Mouse (Mus musculus) limb, embryonic 14.5 days (tissue): ENCODE measurements around the gene Fto. TPM values are rescaled to one million over a fixed set of nuclear protein-coding genes. Genes with fewer than 3 reads are reported as not detected.
A peak's percentile ranks its signal among the peaks of the same experiment; 100 is the strongest.

ENCODE experiments used
- ATAC-seq: fragments of 200-750 bp; cut with Nextera tagmentation; 2 replicates; pipeline ENCODE4 v1.8.0; 2017; ENCODE audit warnings: low read depth, moderate number of reproducible peaks, moderate TSS enrichment; ENCODE audit not compliant: low FRiP score
- DNase-seq: peaks from one replicate; pipeline ENCODE4 v3.0.0-alpha.2; 2015; ENCODE audit warnings: low spot score
- H3K27ac ChIP-seq: fragments of 300-500 bp; sonication (generic); replicated peaks from 2 replicates; pipeline ENCODE4 v1.5.1; 2014; ENCODE audit warnings: low read depth, mild to moderate bottlenecking, low read length, moderate library complexity, mixed read lengths
- H3K27me3 ChIP-seq: fragments of 300-500 bp; sonication (generic); 2 replicates; pipeline ENCODE4 v1.6.1; 2014; ENCODE audit warnings: low read length, mixed read lengths; ENCODE audit not compliant: control insufficient read depth, insufficient read depth
- H3K36me3 ChIP-seq: fragments of 300-500 bp; sonication (generic); 2 replicates; pipeline ENCODE4 v1.6.1; 2014; ENCODE audit warnings: mild to moderate bottlenecking, low read length, moderate library complexity, mixed read lengths; ENCODE audit not compliant: control insufficient read depth, insufficient read depth
- H3K4me1 ChIP-seq: fragments of 300-500 bp; sonication (generic); 2 replicates; pipeline ENCODE4 v1.6.1; 2014; ENCODE audit warnings: antibody characterized with exemption, low read length, mixed read lengths; ENCODE audit not compliant: control insufficient read depth, insufficient read depth
- H3K4me2 ChIP-seq: fragments of 300-500 bp; sonication (generic); replicated peaks from 2 replicates; pipeline ENCODE4 v1.6.1; 2014; ENCODE audit warnings: low read depth, mild to moderate bottlenecking, low read length, moderate library complexity; ENCODE audit not compliant: severe bottlenecking
- H3K4me3 ChIP-seq: fragments of 300-500 bp; sonication (generic); replicated peaks from 2 replicates; pipeline ENCODE4 v1.5.1; 2014; ENCODE audit warnings: low read length
- H3K9ac ChIP-seq: fragments of 300-500 bp; sonication (generic); 2 replicates; pipeline ENCODE4 v1.6.1; 2014; ENCODE audit warnings: mild to moderate bottlenecking, low read depth, low read length, moderate library complexity; ENCODE audit not compliant: severe bottlenecking
- H3K9me3 ChIP-seq: fragments of 300-500 bp; sonication (generic); 2 replicates; pipeline ENCODE4 v1.6.1; 2016; ENCODE audit warnings: low read length; ENCODE audit not compliant: control insufficient read depth
- POLR2A ChIP-seq: fragments of 200-500 bp; IDR thresholded peaks from 2 replicates; pipeline ENCODE4 v1.8.0; 2012; ENCODE audit warnings: inconsistent platforms, mild to moderate bottlenecking, moderate library complexity, borderline replicate concordance; ENCODE audit not compliant: insufficient read depth, insufficient read length; ENCODE audit errors: extremely low read depth
- WGBS: fragments of 180-500 bp; shearing (Covaris S2); extraction: QIAGEN DNeasy Blood & Tissue Kit; methylation state at CpG from one replicate; pipeline ENCODE4 v1.1.7; 2014; 5-methylcytosine and 5-hydroxymethylcytosine counted together
- polyA plus RNA-seq, 2 experiments: library from polyadenylated mRNA; depleted of rRNA in 1 of 2; stranded (reverse) in 1 of 2; unstranded in 1 of 2; fragments of >200 nt; fragmentation: Nextera tagmentation in 1 of 2; extraction: Ambion mirVana in 1 of 2; gene quantifications; 2 replicates each; pipeline versions ENCODE4 v1.2.1 to v1.2.3; 2012 to 2014

Fto gene
- polyA plus RNA-seq, 2 experiments = 80.0 to 107 TPM

DNA sequence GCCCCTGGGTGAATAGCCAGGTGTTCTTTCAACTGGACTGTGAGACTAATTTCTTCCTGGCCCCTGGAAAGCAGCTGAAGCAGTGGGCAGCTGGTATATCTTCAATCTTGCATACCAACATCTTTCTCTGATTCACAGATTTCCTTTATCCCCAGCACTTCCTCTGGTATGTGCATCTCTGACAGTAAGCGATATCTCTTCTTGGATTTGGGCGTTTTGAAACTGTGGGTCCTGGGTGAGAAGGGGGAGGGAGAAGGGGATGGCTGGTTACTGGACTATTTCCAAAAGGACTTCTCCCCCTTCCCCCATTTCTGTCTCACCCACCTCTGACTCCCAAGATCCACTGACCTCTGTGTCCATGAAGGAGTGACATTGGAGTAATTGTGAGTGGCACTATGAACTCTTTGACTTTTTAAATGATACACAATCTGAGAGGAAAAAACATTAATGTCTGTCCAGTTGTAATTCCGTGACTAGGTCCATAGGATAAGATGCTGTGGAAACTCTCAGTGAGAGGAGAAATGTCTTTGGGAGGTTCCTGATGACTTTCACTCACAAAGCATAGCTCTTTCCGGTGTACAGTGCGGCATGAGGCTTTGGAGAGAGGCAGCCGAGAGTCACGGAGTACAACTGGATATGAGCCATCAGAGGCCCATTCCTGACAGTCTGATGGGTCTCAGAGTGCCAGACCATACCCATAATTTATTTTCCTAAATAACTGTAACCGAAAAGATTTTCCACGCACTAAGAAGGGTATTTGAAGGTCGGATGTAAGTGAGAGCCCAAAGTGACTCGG is 271.5 kb downstream of the Fto start:
- Histone ChIP-seq H3K27ac (no peak overlapping the region), H3K4me1 (no peaks in the 10 kb centered on the region), H3K36me3 (no peaks in the 10 kb centered on the region), H3K4me2 (no peak overlapping the region), H3K4me3 (no peak overlapping the region), H3K9ac (no peak overlapping the region), H3K9me3 (no peaks in the 10 kb centered on the region), H3K27me3 (no peaks in the 10 kb centered on the region)
- ATAC-seq (peak; percentile 30; the same call in 1 of the 2 replicates), DNase-seq (no peak)
- no peak for TF ChIP-seq POLR2A
- WGBS = 74% methylated on average over 11 of the region's 11 CpGs

- no peak for ATAC-seq
- Histone ChIP-seq H3K9me3 (no peaks in the 10 kb centered on the region), H3K4me2 (peak overlapping the region; percentile 2; the same call in 1 of the 2 replicates), H3K4me1 (peaks cover 21% of the 10 kb centered on the region), H3K27ac (no peak overlapping the region), H3K4me3 (no peak overlapping the region), H3K27me3 (peaks cover 17% of the 10 kb centered on the region), H3K9ac (no peak overlapping the region), H3K36me3 (no peaks in the 10 kb centered on the region; the same call in 1 of the 2 replicates)
- no peak for TF ChIP-seq POLR2A
- WGBS = 9% methylated on average over 10 of the region's 10 CpGs
- no peak for DNase-seq
Observed at GRCm38 (mm10) chr8:91592436-91593105, 279.2 kb downstream of the Fto start.

GRCm38 (mm10) chr8:91593202-91593781 is 280.0 kb downstream of the Fto start:
- TF ChIP-seq POLR2A = no peak
- Histone ChIP-seq H3K4me1 (peaks cover 21% of the 10 kb centered on the region), H3K9ac (no peak overlapping the region), H3K4me3 (no peak overlapping the region), H3K9me3 (no peaks in the 10 kb centered on the region), H3K27ac (no peak overlapping the region), H3K4me2 (no peak overlapping the region), H3K36me3 (no peaks in the 10 kb centered on the region; the same call in 1 of the 2 replicates), H3K27me3 (peaks cover 17% of the 10 kb centered on the region)
- ATAC-seq (no peak), DNase-seq (no peak)
- WGBS = 16% methylated on average over 12 of the region's 12 CpGs

- Histone ChIP-seq H3K27me3 (peaks cover 3% of the 10 kb centered on the region), H3K4me3 (no peak overlapping the region), H3K27ac (no peak overlapping the region), H3K4me2 (no peak overlapping the region), H3K9me3 (no peaks in the 10 kb centered on the region), H3K4me1 (no peaks in the 10 kb centered on the region; the same call in 1 of the 2 replicates), H3K9ac (no peak overlapping the region), H3K36me3 (peaks cover 3% of the 10 kb centered on the region; the same call in 1 of the 2 replicates)
- TF ChIP-seq POLR2A = no peak
- WGBS = 37% methylated on average over 14 of the region's 14 CpGs
- ATAC-seq (no peak), DNase-seq (no peak)
Observed at GRCm38 (mm10) chr8:91599349-91599837, 286.1 kb downstream of the Fto start.

- Histone ChIP-seq H3K36me3 (0 out of 2 replicates have a peak, but pooled peaks cover 3% of the 10 kb centered on the region), H3K9me3 (no peaks in the 10 kb centered on the region), H3K9ac (no peak overlapping the region), H3K4me2 (no peak overlapping the region), H3K27me3 (no peaks in the 10 kb centered on the region; the same call in 1 of the 2 replicates), H3K27ac (no peak overlapping the region), H3K4me1 (peaks cover 2% of the 10 kb centered on the region), H3K4me3 (no peak overlapping the region)
- DNase-seq (no peak), ATAC-seq (no peak)
- TF ChIP-seq POLR2A = no peak
- 93% methylated on average over 9 of the region's 9 CpGs for WGBS
Observed at GRCm38 (mm10) chr8:91603751-91604150, 290.4 kb downstream of the Fto start.
